Mouse (Mus musculus): ENCODE data around the gene Slc12a1. TPM values are rescaled to one million over a fixed set of nuclear protein-coding genes. Genes with fewer than 3 reads are reported as not detected.

Slc12a1 gene
- polyA plus RNA-seq, 1 experiment from 2014 or later, result not detected

DNA sequence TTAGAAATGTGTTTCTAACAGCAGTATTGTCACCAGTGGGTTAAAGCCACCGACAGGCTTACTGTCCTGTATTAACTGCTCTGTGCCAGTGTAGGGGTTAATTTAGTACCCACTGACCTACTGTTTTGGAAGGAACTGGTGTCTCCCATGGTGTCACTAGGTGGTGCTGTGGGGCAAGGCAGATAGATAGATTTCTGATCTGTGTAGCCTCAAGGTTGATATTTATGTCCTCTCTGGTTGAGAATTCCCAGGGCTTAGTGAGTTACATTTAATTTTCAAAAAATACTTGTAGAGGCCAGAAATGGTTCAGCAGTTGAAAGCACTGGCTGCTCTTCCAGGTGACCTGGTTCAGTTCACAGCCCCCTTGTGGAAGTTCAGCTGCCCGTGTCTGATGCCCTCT, 100.0 kb downstream of the Slc12a1 start:
- peaks cover 12% of the 10 kb centered on the region for H3K4me1 ChIP-seq (ENCODE audit: control insufficient read depth, insufficient read depth, low read length)
- no peak overlapping the region for H3K4me2 ChIP-seq (ENCODE audit: low read depth, severe bottlenecking)
- H3K27ac ChIP-seq (replicated peaks; ENCODE audit: low read depth, low read length), result no peak overlapping the region
- ATAC-seq (ENCODE audit: insufficient number of reproducible peaks, low FRiP score, low TSS enrichment, low read depth), result no peak
- H3K4me3 ChIP-seq (ENCODE audit: low read depth, low read length), result no peak overlapping the region
- no peak overlapping the region for H3K9ac ChIP-seq (ENCODE audit: low read length)
- peaks cover 22% of the 10 kb centered on the region for H3K36me3 ChIP-seq (ENCODE audit: control insufficient read depth, insufficient read depth, low read length)
- DNase-seq (ENCODE audit: low spot score), result peak; percentile 49
- WGBS, result 64% methylated on average over 2 of the region's 2 CpGs
- no peaks in the 10 kb centered on the region for H3K27me3 ChIP-seq (ENCODE audit: control insufficient read depth, insufficient read depth, low read length)
- H3K9me3 ChIP-seq (ENCODE audit: control insufficient read depth, low read length), result no peaks in the 10 kb centered on the region; the same call in 1 of the 2 replicates

GRCm38 (mm10) chr2:125253699-125254098, 101.4 kb downstream of the Slc12a1 start:
- H3K27me3 ChIP-seq (ENCODE audit: control insufficient read depth, insufficient read depth, low read length), result no peaks in the 10 kb centered on the region
- no peak for DNase-seq (ENCODE audit: low spot score)
- H3K4me3 ChIP-seq (ENCODE audit: low read depth, low read length), result no peak overlapping the region
- H3K9ac ChIP-seq (ENCODE audit: low read length), result no peak overlapping the region
- ATAC-seq (ENCODE audit: insufficient number of reproducible peaks, low FRiP score, low TSS enrichment, low read depth), result no peak
- 95% methylated on average over 6 of the region's 6 CpGs for WGBS
- no peaks in the 10 kb centered on the region; the same call in 1 of the 2 replicates for H3K9me3 ChIP-seq (ENCODE audit: control insufficient read depth, low read length)
- H3K36me3 ChIP-seq (ENCODE audit: control insufficient read depth, insufficient read depth, low read length), result peaks cover 30% of the 10 kb centered on the region
- H3K4me2 ChIP-seq (ENCODE audit: low read depth, severe bottlenecking), result no peak overlapping the region
- H3K27ac ChIP-seq (replicated peaks; ENCODE audit: low read depth, low read length), result no peak overlapping the region
- peaks cover 9% of the 10 kb centered on the region for H3K4me1 ChIP-seq (ENCODE audit: control insufficient read depth, insufficient read depth, low read length)

GRCm38 (mm10) chr2:125254630-125255029, 102.3 kb downstream of the Slc12a1 start:
- H3K27me3 ChIP-seq (ENCODE audit: control insufficient read depth, insufficient read depth, low read length), result no peaks in the 10 kb centered on the region
- H3K36me3 ChIP-seq (ENCODE audit: control insufficient read depth, insufficient read depth, low read length), result peaks cover 30% of the 10 kb centered on the region
- no peak overlapping the region for H3K27ac ChIP-seq (replicated peaks; ENCODE audit: low read depth, low read length)
- no peaks in the 10 kb centered on the region; the same call in 1 of the 2 replicates for H3K9me3 ChIP-seq (ENCODE audit: control insufficient read depth, low read length)
- no peak overlapping the region for H3K9ac ChIP-seq (ENCODE audit: low read length)
- no peak overlapping the region for H3K4me3 ChIP-seq (ENCODE audit: low read depth, low read length)
- no peak overlapping the region for H3K4me2 ChIP-seq (ENCODE audit: low read depth, severe bottlenecking)
- 88% methylated on average over 3 of the region's 3 CpGs for WGBS
- no peak for DNase-seq (ENCODE audit: low spot score)
- H3K4me1 ChIP-seq (ENCODE audit: control insufficient read depth, insufficient read depth, low read length), result no peaks in the 10 kb centered on the region
- no peak for ATAC-seq (ENCODE audit: insufficient number of reproducible peaks, low FRiP score, low TSS enrichment, low read depth)

- H3K9me3 ChIP-seq (ENCODE audit: control insufficient read depth, low read length), result no peaks in the 10 kb centered on the region; the same call in 1 of the 2 replicates
- H3K27ac ChIP-seq (replicated peaks; ENCODE audit: low read depth, low read length), result no peak overlapping the region
- WGBS, result 77% methylated on average over 3 of the region's 3 CpGs
- no peaks in the 10 kb centered on the region for H3K27me3 ChIP-seq (ENCODE audit: control insufficient read depth, insufficient read depth, low read length)
- ATAC-seq (ENCODE audit: insufficient number of reproducible peaks, low FRiP score, low TSS enrichment, low read depth), result no peak
- H3K9ac ChIP-seq (ENCODE audit: low read length), result no peak overlapping the region
- H3K4me1 ChIP-seq (ENCODE audit: control insufficient read depth, insufficient read depth, low read length), result no peaks in the 10 kb centered on the region
- H3K36me3 ChIP-seq (ENCODE audit: control insufficient read depth, insufficient read depth, low read length), result peaks cover 28% of the 10 kb centered on the region
- H3K4me2 ChIP-seq (ENCODE audit: low read depth, severe bottlenecking), result no peak overlapping the region
- DNase-seq (ENCODE audit: low spot score), result no peak
- H3K4me3 ChIP-seq (ENCODE audit: low read depth, low read length), result no peak overlapping the region
These were observed 103.6 kb downstream of the Slc12a1 start for GRCm38 (mm10) chr2:125255886-125256285.

DNA sequence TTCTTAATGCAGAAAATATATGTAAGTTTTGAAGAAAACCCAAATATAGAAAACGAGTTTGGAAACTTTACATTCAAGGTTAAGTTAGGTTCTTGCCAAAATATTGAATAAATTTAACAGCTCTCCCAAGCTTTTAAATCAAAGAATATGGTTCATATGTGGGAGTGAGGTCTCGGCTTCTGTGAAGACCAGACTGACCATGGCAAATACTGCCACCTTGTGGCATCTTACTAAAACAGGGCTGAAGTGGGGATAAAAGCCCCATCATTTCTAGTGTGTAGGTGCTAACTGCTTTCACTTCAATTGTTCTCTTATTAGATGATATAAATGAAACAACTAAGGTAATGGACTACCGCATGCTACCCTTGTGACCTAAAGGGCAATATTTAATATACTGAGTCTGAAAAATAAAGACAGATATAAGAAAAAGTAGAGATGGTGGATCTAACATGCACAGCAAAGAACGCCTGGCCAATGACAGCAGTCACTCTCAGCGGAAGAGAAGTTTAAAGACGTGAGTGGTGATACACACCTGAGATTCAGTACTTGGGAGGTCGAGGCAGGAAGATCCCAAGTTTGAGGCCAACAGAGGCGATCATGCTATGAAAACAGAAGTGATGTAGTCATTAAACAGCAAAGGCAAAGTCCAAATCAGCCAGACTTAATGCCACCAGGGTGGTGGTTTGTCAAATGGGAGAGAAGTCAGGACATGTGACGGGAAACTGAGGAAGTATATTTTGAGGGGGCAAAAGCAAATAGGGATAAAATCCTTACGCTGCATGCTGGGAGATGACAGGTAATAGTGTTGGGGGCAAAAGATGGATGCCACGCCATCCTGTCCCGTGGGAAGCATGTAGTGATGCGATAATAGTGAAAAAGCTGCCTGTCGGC, 107.2 kb downstream of the Slc12a1 start:
- 87% methylated on average over 14 of the region's 14 CpGs for WGBS
- Histone ChIP-seq H3K9ac (ENCODE audit: low read length) (no peak overlapping the region), H3K9me3 (ENCODE audit: control insufficient read depth, low read length) (no peaks in the 10 kb centered on the region), H3K27ac (replicated peaks; ENCODE audit: low read depth, low read length) (no peak overlapping the region), H3K4me2 (ENCODE audit: low read depth, severe bottlenecking) (no peak overlapping the region), H3K4me1 (ENCODE audit: control insufficient read depth, insufficient read depth, low read length) (no peaks in the 10 kb centered on the region), H3K36me3 (ENCODE audit: control insufficient read depth, insufficient read depth, low read length) (peaks cover 10% of the 10 kb centered on the region; the same call in 1 of the 2 replicates), H3K27me3 (ENCODE audit: control insufficient read depth, insufficient read depth, low read length) (no peaks in the 10 kb centered on the region), H3K4me3 (ENCODE audit: low read depth, low read length) (no peak overlapping the region)
- ATAC-seq (ENCODE audit: insufficient number of reproducible peaks, low FRiP score, low TSS enrichment, low read depth) (no peak), DNase-seq (ENCODE audit: low spot score) (no peak)

DNA sequence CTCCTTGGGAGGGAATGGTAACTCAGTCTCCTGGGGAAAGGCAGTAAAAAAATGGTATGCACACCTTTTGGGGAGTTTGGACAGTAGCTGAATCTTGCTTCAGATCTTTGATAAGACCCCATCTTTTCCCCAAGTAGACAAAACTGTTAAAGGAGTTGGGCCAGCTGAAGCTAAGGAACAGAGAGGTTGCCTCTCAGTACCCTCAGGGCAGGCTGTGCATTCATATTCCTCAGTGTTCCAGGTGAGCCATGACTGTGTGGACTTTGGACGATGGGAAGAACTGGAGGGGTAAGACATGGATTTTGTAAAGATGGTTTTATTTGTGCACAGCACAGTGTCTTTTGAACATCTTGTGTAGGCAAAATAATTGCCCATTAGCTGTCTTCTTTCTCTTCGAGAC, 108.0 kb downstream of the Slc12a1 start:
- Histone ChIP-seq H3K9me3 (ENCODE audit: control insufficient read depth, low read length) (no peaks in the 10 kb centered on the region), H3K27ac (replicated peaks; ENCODE audit: low read depth, low read length) (no peak overlapping the region), H3K36me3 (ENCODE audit: control insufficient read depth, insufficient read depth, low read length) (peaks cover 10% of the 10 kb centered on the region; the same call in 1 of the 2 replicates), H3K27me3 (ENCODE audit: control insufficient read depth, insufficient read depth, low read length) (no peaks in the 10 kb centered on the region), H3K4me1 (ENCODE audit: control insufficient read depth, insufficient read depth, low read length) (no peaks in the 10 kb centered on the region), H3K4me2 (ENCODE audit: low read depth, severe bottlenecking) (no peak overlapping the region), H3K4me3 (ENCODE audit: low read depth, low read length) (no peak overlapping the region), H3K9ac (ENCODE audit: low read length) (no peak overlapping the region)
- DNase-seq (ENCODE audit: low spot score) (no peak), ATAC-seq (ENCODE audit: insufficient number of reproducible peaks, low FRiP score, low TSS enrichment, low read depth) (no peak)
- 83% methylated on average over 2 of the region's 2 CpGs for WGBS

- WGBS, result 28% methylated on average over 5 of the region's 5 CpGs
- no peak overlapping the region for H3K4me2 ChIP-seq (ENCODE audit: low read depth, severe bottlenecking)
These were observed 110.8 kb downstream of the Slc12a1 start for GRCm38 (mm10) chr2:125263056-125263455.

DNA sequence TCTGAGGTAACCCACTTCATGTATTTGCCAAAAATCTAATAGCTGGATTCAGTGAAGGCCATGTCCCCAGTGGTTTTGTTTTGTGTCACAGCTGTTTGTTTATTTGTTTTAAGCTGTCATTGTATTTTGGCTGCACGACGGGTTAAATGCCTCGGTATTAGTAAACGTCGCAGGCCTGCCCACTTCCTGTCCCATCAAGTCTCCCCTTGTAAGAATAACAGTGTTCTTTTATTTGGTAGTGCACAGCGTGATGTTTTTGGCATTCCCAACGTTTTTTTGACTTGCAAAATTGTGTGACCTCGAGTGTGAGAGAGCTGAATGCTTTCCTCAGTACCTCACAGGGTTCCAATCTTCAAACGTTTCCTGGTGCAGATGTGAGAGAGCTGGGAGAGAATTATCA, 111.4 kb downstream of the Slc12a1 start:
- no peaks in the 10 kb centered on the region for H3K27me3 ChIP-seq (ENCODE audit: control insufficient read depth, insufficient read depth, low read length)
- ATAC-seq (ENCODE audit: insufficient number of reproducible peaks, low FRiP score, low TSS enrichment, low read depth) (no peak), DNase-seq (ENCODE audit: low spot score) (no peak)
- no peaks in the 10 kb centered on the region for H3K36me3 ChIP-seq (ENCODE audit: control insufficient read depth, insufficient read depth, low read length)
- no peak overlapping the region for H3K4me2 ChIP-seq (ENCODE audit: low read depth, severe bottlenecking)
- no peaks in the 10 kb centered on the region for H3K9me3 ChIP-seq (ENCODE audit: control insufficient read depth, low read length)
- H3K9ac ChIP-seq (ENCODE audit: low read length), result no peak overlapping the region
- H3K4me3 ChIP-seq (ENCODE audit: low read depth, low read length), result no peak overlapping the region
- no peaks in the 10 kb centered on the region for H3K4me1 ChIP-seq (ENCODE audit: control insufficient read depth, insufficient read depth, low read length)
- 21% methylated on average over 9 of the region's 9 CpGs for WGBS
- no peak overlapping the region for H3K27ac ChIP-seq (replicated peaks; ENCODE audit: low read depth, low read length)

More at GRCm38 (mm10) chr2:125263056-125263455, 110.8 kb downstream of the Slc12a1 start:
- ATAC-seq (ENCODE audit: insufficient number of reproducible peaks, low FRiP score, low TSS enrichment, low read depth), result no peak
- Histone ChIP-seq H3K27me3 (ENCODE audit: control insufficient read depth, insufficient read depth, low read length) (no peaks in the 10 kb centered on the region), H3K9me3 (ENCODE audit: control insufficient read depth, low read length) (no peaks in the 10 kb centered on the region), H3K27ac (replicated peaks; ENCODE audit: low read depth, low read length) (no peak overlapping the region), H3K9ac (ENCODE audit: low read length) (no peak overlapping the region), H3K4me1 (ENCODE audit: control insufficient read depth, insufficient read depth, low read length) (no peaks in the 10 kb centered on the region), H3K4me3 (ENCODE audit: low read depth, low read length) (no peak overlapping the region), H3K36me3 (ENCODE audit: control insufficient read depth, insufficient read depth, low read length) (peaks cover 2% of the 10 kb centered on the region; the same call in 1 of the 2 replicates)
- peak; percentile 44 for DNase-seq (ENCODE audit: low spot score)

Measured in limb, embryonic 11.5 days (tissue).